Mouse (Mus musculus) C2C12 (cell line): ENCODE measurements at regions not wholly inside any gene's neighbourhood (a gene's known extent, or its start where the extent isn't known, plus 50 kb on each side); places are given as distances from the start of the nearest gene placed in this dataset.

Source experiments
- H3K27me3 ChIP-seq: one replicate; pipeline ENCODE4 v1.6.1; 2011; ENCODE audit not compliant: control insufficient read depth, insufficient read depth, insufficient read length
- H3K36me3 ChIP-seq: one replicate; pipeline ENCODE4 v1.6.1; 2011; ENCODE audit not compliant: control insufficient read depth, insufficient read depth
- H3K4me3 ChIP-seq: one replicate; pipeline ENCODE4 v1.5.1; 2011; ENCODE audit warnings: mild to moderate bottlenecking, control low read depth; ENCODE audit not compliant: poor library complexity, insufficient read depth, severe bottlenecking
- H3K79me2 ChIP-seq: one replicate; pipeline ENCODE4 v1.6.1; 2011; ENCODE audit not compliant: control insufficient read depth, insufficient read depth
- H3K79me3 ChIP-seq: one replicate; pipeline ENCODE4 v1.6.1; 2011; ENCODE audit warnings: low read depth, control low read depth
- H3ac ChIP-seq: one replicate; pipeline ENCODE3; 2011; ENCODE audit warnings: low read depth; ENCODE audit not compliant: control insufficient read depth, insufficient read length
- CEBPB ChIP-seq: IDR thresholded peaks from one replicate; pipeline ENCODE4 v1.6.1; 2011; ENCODE audit warnings: low read depth, mild to moderate bottlenecking, control low read depth, moderate library complexity
- CTCF ChIP-seq: IDR thresholded peaks from one replicate; pipeline ENCODE4 v1.5.1; 2011; ENCODE audit not compliant: control insufficient read depth, insufficient read depth, insufficient read length
- FOSL1 ChIP-seq: IDR thresholded peaks from one replicate; pipeline ENCODE4 v1.8.0; 2011; ENCODE audit warnings: mild to moderate bottlenecking, low read length; ENCODE audit not compliant: poor library complexity, insufficient read depth, severe bottlenecking
- MAX ChIP-seq: IDR thresholded peaks from one replicate; pipeline ENCODE4 v1.6.1; 2011; ENCODE audit warnings: mild to moderate bottlenecking, control low read depth
- MYOD1 ChIP-seq: IDR thresholded peaks from one replicate; pipeline ENCODE4 v1.6.1; 2011; ENCODE audit warnings: low read depth; ENCODE audit not compliant: control insufficient read depth, insufficient read length
- MYOG ChIP-seq: IDR thresholded peaks from one replicate; pipeline ENCODE4 v1.6.1; 2011; ENCODE audit not compliant: control insufficient read depth, insufficient read length; ENCODE audit errors: extremely low read depth
- USF1 ChIP-seq: IDR thresholded peaks from one replicate; pipeline ENCODE4 v1.6.1; 2011; ENCODE audit warnings: low read depth, mild to moderate bottlenecking, control low read depth, moderate library complexity

GRCm38 (mm10) chr8:78013101-78013500 is 200.0 kb upstream of the Ttc29 start:
- no peaks in the 10 kb centered on the region for H3K79me2 ChIP-seq
- no peaks in the 10 kb centered on the region for H3K36me3 ChIP-seq
- H3ac ChIP-seq: no peak overlapping the region
- no peak overlapping the region for H3K4me3 ChIP-seq
- H3K79me3 ChIP-seq: no peaks in the 10 kb centered on the region
- peaks cover 3% of the 10 kb centered on the region for H3K27me3 ChIP-seq
- TF ChIP-seq MYOG (no peak), MAX (no peak), CEBPB (no peak), CTCF (no peak), USF1 (no peak), FOSL1 (no peak), MYOD1 (no peak)

- Histone ChIP-seq H3ac (no peak overlapping the region), H3K4me3 (no peak overlapping the region), H3K36me3 (no peaks in the 10 kb centered on the region), H3K79me2 (no peaks in the 10 kb centered on the region), H3K27me3 (no peaks in the 10 kb centered on the region), H3K79me3 (no peaks in the 10 kb centered on the region)
- no peak for TF ChIP-seq CEBPB
Observed at GRCm38 (mm10) chr8:78018430-78019180, 194.5 kb upstream of the Ttc29 start.

- H3K79me3 ChIP-seq: no peaks in the 10 kb centered on the region
- no peak overlapping the region for H3K4me3 ChIP-seq
- no peaks in the 10 kb centered on the region for H3K36me3 ChIP-seq
- no peaks in the 10 kb centered on the region for H3K27me3 ChIP-seq
- TF ChIP-seq MYOG: no peak
- TF ChIP-seq MYOD1: no peak
- no peaks in the 10 kb centered on the region for H3K79me2 ChIP-seq
- H3ac ChIP-seq: no peak overlapping the region
Observed at GRCm38 (mm10) chr8:78021473-78021872, 191.6 kb upstream of the Ttc29 start.

- Histone ChIP-seq H3K79me3 (no peaks in the 10 kb centered on the region), H3K79me2 (no peaks in the 10 kb centered on the region), H3K4me3 (no peak overlapping the region), H3ac (no peak overlapping the region), H3K36me3 (no peaks in the 10 kb centered on the region), H3K27me3 (no peaks in the 10 kb centered on the region)
- TF ChIP-seq FOSL1 (no peak), MYOD1 (no peak), CEBPB (no peak), MAX (no peak), CTCF (no peak), USF1 (no peak), MYOG (no peak)
Observed at GRCm38 (mm10) chr8:78022986-78023385, 190.1 kb upstream of the Ttc29 start.

GRCm38 (mm10) chr8:78023467-78023866 is 189.6 kb upstream of the Ttc29 start:
- no peak overlapping the region for H3K4me3 ChIP-seq
- no peaks in the 10 kb centered on the region for H3K79me3 ChIP-seq
- H3K27me3 ChIP-seq: no peaks in the 10 kb centered on the region
- no peaks in the 10 kb centered on the region for H3K79me2 ChIP-seq
- H3K36me3 ChIP-seq: no peaks in the 10 kb centered on the region
- TF ChIP-seq CEBPB: no peak
- TF ChIP-seq MYOG: no peak
- no peak for TF ChIP-seq FOSL1
- no peak for TF ChIP-seq USF1
- no peak for TF ChIP-seq MAX
- no peak overlapping the region for H3ac ChIP-seq

- TF ChIP-seq CEBPB (no peak), CTCF (no peak), MYOG (no peak), FOSL1 (no peak), MAX (no peak), USF1 (no peak), MYOD1 (no peak)
- Histone ChIP-seq H3K79me3 (no peaks in the 10 kb centered on the region), H3K36me3 (no peaks in the 10 kb centered on the region), H3K79me2 (no peaks in the 10 kb centered on the region), H3K27me3 (no peaks in the 10 kb centered on the region), H3ac (no peak overlapping the region), H3K4me3 (no peak overlapping the region)
Observed at GRCm38 (mm10) chr8:78023936-78024335, 189.2 kb upstream of the Ttc29 start.
